Mouse (Mus musculus): ENCODE results near the gene Ccdc12. TPM values are rescaled to one million over a fixed set of nuclear protein-coding genes. Genes with fewer than 3 reads are reported as not detected.

Ccdc12 gene
- polyA plus RNA-seq, 1 experiment from 2014 or later, result 97.6 TPM

GRCm38 (mm10) chr9:110706784-110707183, 50.5 kb downstream of the Ccdc12 start:
- H3K4me2 ChIP-seq (replicated peaks), result no peak overlapping the region
- DNase-seq (ENCODE audit: low spot score) (no peak), ATAC-seq (ENCODE audit: low FRiP score) (no peak)
- no peak overlapping the region for H3K4me3 ChIP-seq (replicated peaks; ENCODE audit: low read length)
- no peaks in the 10 kb centered on the region for H3K4me1 ChIP-seq (replicated peaks; ENCODE audit: control insufficient read depth, insufficient read depth, low read length)
- H3K9ac ChIP-seq, result no peak overlapping the region
- no peaks in the 10 kb centered on the region for H3K9me3 ChIP-seq (ENCODE audit: control insufficient read depth, low read length)
- WGBS, result 87% methylated on average over 5 of the region's 5 CpGs
- peaks cover 7% of the 10 kb centered on the region for H3K36me3 ChIP-seq (replicated peaks; ENCODE audit: control insufficient read depth, insufficient read depth)
- H3K27me3 ChIP-seq (ENCODE audit: control insufficient read depth, insufficient read depth, low read length), result no peaks in the 10 kb centered on the region
- H3K27ac ChIP-seq, result no peak overlapping the region

GRCm38 (mm10) chr9:110709640-110710258, 53.4 kb downstream of the Ccdc12 start:
- 48% methylated on average over 5 of the region's 5 CpGs for WGBS
- no peak overlapping the region for H3K4me3 ChIP-seq (replicated peaks; ENCODE audit: low read length)
- H3K9me3 ChIP-seq (ENCODE audit: control insufficient read depth, low read length), result no peaks in the 10 kb centered on the region
- H3K27ac ChIP-seq, result no peak overlapping the region
- no peaks in the 10 kb centered on the region for H3K27me3 ChIP-seq (ENCODE audit: control insufficient read depth, insufficient read depth, low read length)
- peak; percentile 79 for DNase-seq (ENCODE audit: low spot score)
- ATAC-seq (ENCODE audit: low FRiP score), result peak; percentile 77
- H3K9ac ChIP-seq, result no peak overlapping the region
- H3K4me2 ChIP-seq (replicated peaks), result no peak overlapping the region
- H3K4me1 ChIP-seq (replicated peaks; ENCODE audit: control insufficient read depth, insufficient read depth, low read length), result no peaks in the 10 kb centered on the region
- peaks cover 33% of the 10 kb centered on the region for H3K36me3 ChIP-seq (replicated peaks; ENCODE audit: control insufficient read depth, insufficient read depth)

- WGBS, result 100% methylated on average over 1 of the region's 1 CpGs
- Histone ChIP-seq H3K27me3 (ENCODE audit: control insufficient read depth, insufficient read depth, low read length) (no peaks in the 10 kb centered on the region), H3K36me3 (replicated peaks; ENCODE audit: control insufficient read depth, insufficient read depth) (peaks cover 42% of the 10 kb centered on the region)
These were observed 55.2 kb downstream of the Ccdc12 start for GRCm38 (mm10) chr9:110711532-110711931.

GRCm38 (mm10) chr9:110711996-110712395, 55.7 kb downstream of the Ccdc12 start:
- H3K9ac ChIP-seq, result no peak overlapping the region
- no peak overlapping the region for H3K27ac ChIP-seq
- H3K27me3 ChIP-seq (ENCODE audit: control insufficient read depth, insufficient read depth, low read length), result no peaks in the 10 kb centered on the region
- H3K36me3 ChIP-seq (replicated peaks; ENCODE audit: control insufficient read depth, insufficient read depth), result peaks cover 43% of the 10 kb centered on the region
- no peak for ATAC-seq (ENCODE audit: low FRiP score)
- no peak overlapping the region for H3K4me3 ChIP-seq (replicated peaks; ENCODE audit: low read length)
- DNase-seq (ENCODE audit: low spot score), result no peak
- WGBS, result 94% methylated on average over 6 of the region's 6 CpGs
- no peaks in the 10 kb centered on the region for H3K9me3 ChIP-seq (ENCODE audit: control insufficient read depth, low read length)
- no peak overlapping the region for H3K4me2 ChIP-seq (replicated peaks)
- no peaks in the 10 kb centered on the region for H3K4me1 ChIP-seq (replicated peaks; ENCODE audit: control insufficient read depth, insufficient read depth, low read length)

More at GRCm38 (mm10) chr9:110711532-110711931, 55.2 kb downstream of the Ccdc12 start:
- no peak overlapping the region for H3K27ac ChIP-seq
- H3K9me3 ChIP-seq (ENCODE audit: control insufficient read depth, low read length), result no peaks in the 10 kb centered on the region
- H3K4me2 ChIP-seq (replicated peaks), result no peak overlapping the region
- H3K4me1 ChIP-seq (replicated peaks; ENCODE audit: control insufficient read depth, insufficient read depth, low read length), result no peaks in the 10 kb centered on the region
- ATAC-seq (ENCODE audit: low FRiP score), result no peak
- H3K9ac ChIP-seq, result no peak overlapping the region
- no peak for DNase-seq (ENCODE audit: low spot score)
- H3K4me3 ChIP-seq (replicated peaks; ENCODE audit: low read length), result no peak overlapping the region

- H3K9ac ChIP-seq, result no peak overlapping the region
- H3K27ac ChIP-seq, result no peak overlapping the region
- ATAC-seq (ENCODE audit: low FRiP score), result no peak
- DNase-seq (ENCODE audit: low spot score), result no peak
- 94% methylated on average over 4 of the region's 4 CpGs for WGBS
- H3K36me3 ChIP-seq (replicated peaks; ENCODE audit: control insufficient read depth, insufficient read depth), result peaks cover 43% of the 10 kb centered on the region
- no peaks in the 10 kb centered on the region for H3K4me1 ChIP-seq (replicated peaks; ENCODE audit: control insufficient read depth, insufficient read depth, low read length)
- no peak overlapping the region for H3K4me2 ChIP-seq (replicated peaks)
- H3K9me3 ChIP-seq (ENCODE audit: control insufficient read depth, low read length), result no peaks in the 10 kb centered on the region
- H3K4me3 ChIP-seq (replicated peaks; ENCODE audit: low read length), result no peak overlapping the region
- no peaks in the 10 kb centered on the region for H3K27me3 ChIP-seq (ENCODE audit: control insufficient read depth, insufficient read depth, low read length)
These were observed 56.2 kb downstream of the Ccdc12 start for GRCm38 (mm10) chr9:110712545-110712944.

- no peak for DNase-seq (ENCODE audit: low spot score)
- WGBS, result 91% methylated on average over 1 of the region's 1 CpGs
- peaks cover 43% of the 10 kb centered on the region for H3K36me3 ChIP-seq (replicated peaks; ENCODE audit: control insufficient read depth, insufficient read depth)
- no peaks in the 10 kb centered on the region for H3K9me3 ChIP-seq (ENCODE audit: control insufficient read depth, low read length)
- no peaks in the 10 kb centered on the region for H3K27me3 ChIP-seq (ENCODE audit: control insufficient read depth, insufficient read depth, low read length)
- no peak overlapping the region for H3K4me3 ChIP-seq (replicated peaks; ENCODE audit: low read length)
- H3K4me2 ChIP-seq (replicated peaks), result no peak overlapping the region
- ATAC-seq (ENCODE audit: low FRiP score), result no peak
- no peaks in the 10 kb centered on the region for H3K4me1 ChIP-seq (replicated peaks; ENCODE audit: control insufficient read depth, insufficient read depth, low read length)
- H3K9ac ChIP-seq, result no peak overlapping the region
- H3K27ac ChIP-seq, result no peak overlapping the region
These were observed 57.1 kb downstream of the Ccdc12 start for GRCm38 (mm10) chr9:110713389-110713788.

- Histone ChIP-seq H3K36me3 (replicated peaks; ENCODE audit: control insufficient read depth, insufficient read depth) (peaks cover 43% of the 10 kb centered on the region), H3K27me3 (ENCODE audit: control insufficient read depth, insufficient read depth, low read length) (no peaks in the 10 kb centered on the region), H3K4me1 (replicated peaks; ENCODE audit: control insufficient read depth, insufficient read depth, low read length) (no peaks in the 10 kb centered on the region), H3K4me2 (replicated peaks) (no peak overlapping the region), H3K27ac (no peak overlapping the region), H3K9me3 (ENCODE audit: control insufficient read depth, low read length) (no peaks in the 10 kb centered on the region), H3K4me3 (replicated peaks; ENCODE audit: low read length) (no peak overlapping the region), H3K9ac (no peak overlapping the region)
- 39% methylated on average over 1 of the region's 1 CpGs for WGBS
- no peak for DNase-seq (ENCODE audit: low spot score)
- ATAC-seq (ENCODE audit: low FRiP score), result no peak
These were observed 59.1 kb downstream of the Ccdc12 start for GRCm38 (mm10) chr9:110715426-110715825.

GRCm38 (mm10) chr9:110716775-110717174, 60.5 kb downstream of the Ccdc12 start:
- H3K27me3 ChIP-seq (ENCODE audit: control insufficient read depth, insufficient read depth, low read length), result no peaks in the 10 kb centered on the region
- 34% methylated on average over 4 of the region's 4 CpGs for WGBS
- H3K4me3 ChIP-seq (replicated peaks; ENCODE audit: low read length), result no peak overlapping the region
- no peaks in the 10 kb centered on the region for H3K9me3 ChIP-seq (ENCODE audit: control insufficient read depth, low read length)
- H3K36me3 ChIP-seq (replicated peaks; ENCODE audit: control insufficient read depth, insufficient read depth), result peaks cover 35% of the 10 kb centered on the region
- ATAC-seq (ENCODE audit: low FRiP score), result peak; percentile 84
- no peak overlapping the region for H3K4me2 ChIP-seq (replicated peaks)
- DNase-seq (ENCODE audit: low spot score), result peak; percentile 75
- H3K9ac ChIP-seq, result no peak overlapping the region
- no peaks in the 10 kb centered on the region for H3K4me1 ChIP-seq (replicated peaks; ENCODE audit: control insufficient read depth, insufficient read depth, low read length)
- no peak overlapping the region for H3K27ac ChIP-seq

GRCm38 (mm10) chr9:110718071-110718470, 61.8 kb downstream of the Ccdc12 start:
- ATAC-seq (ENCODE audit: low FRiP score) (no peak), DNase-seq (ENCODE audit: low spot score) (no peak)
- no peaks in the 10 kb centered on the region for H3K27me3 ChIP-seq (ENCODE audit: control insufficient read depth, insufficient read depth, low read length)
- no peaks in the 10 kb centered on the region for H3K4me1 ChIP-seq (replicated peaks; ENCODE audit: control insufficient read depth, insufficient read depth, low read length)
- H3K9me3 ChIP-seq (ENCODE audit: control insufficient read depth, low read length), result no peaks in the 10 kb centered on the region
- no peak overlapping the region for H3K4me3 ChIP-seq (replicated peaks; ENCODE audit: low read length)
- no peak overlapping the region for H3K4me2 ChIP-seq (replicated peaks)
- peaks cover 22% of the 10 kb centered on the region for H3K36me3 ChIP-seq (replicated peaks; ENCODE audit: control insufficient read depth, insufficient read depth)
- 94% methylated on average over 6 of the region's 6 CpGs for WGBS
- no peak overlapping the region for H3K9ac ChIP-seq
- H3K27ac ChIP-seq, result no peak overlapping the region

GRCm38 (mm10) chr9:110718810-110719209, 62.5 kb downstream of the Ccdc12 start:
- H3K4me3 ChIP-seq (replicated peaks; ENCODE audit: low read length), result no peak overlapping the region
- 85% methylated on average over 3 of the region's 3 CpGs for WGBS
- DNase-seq (ENCODE audit: low spot score), result no peak

More at GRCm38 (mm10) chr9:110718810-110719209, 62.5 kb downstream of the Ccdc12 start:
- no peaks in the 10 kb centered on the region for H3K4me1 ChIP-seq (replicated peaks; ENCODE audit: control insufficient read depth, insufficient read depth, low read length)
- no peak overlapping the region for H3K4me2 ChIP-seq (replicated peaks)
- no peak overlapping the region for H3K27ac ChIP-seq
- H3K9ac ChIP-seq, result no peak overlapping the region
- no peaks in the 10 kb centered on the region for H3K9me3 ChIP-seq (ENCODE audit: control insufficient read depth, low read length)
- ATAC-seq (ENCODE audit: low FRiP score), result no peak
- no peaks in the 10 kb centered on the region for H3K27me3 ChIP-seq (ENCODE audit: control insufficient read depth, insufficient read depth, low read length)
- peaks cover 17% of the 10 kb centered on the region; the same call in 1 of the 2 replicates for H3K36me3 ChIP-seq (replicated peaks; ENCODE audit: control insufficient read depth, insufficient read depth)

Data from hindbrain, embryonic 14.5 days (tissue).